Mouse (Mus musculus) urinary bladder, postnatal 10 days (tissue): ENCODE measurements at regions not wholly inside any gene's neighbourhood (a gene's known extent, or its start where the extent isn't known, plus 50 kb on each side); places are given as distances from the start of the nearest gene placed in this dataset.

Experiments
- DNase-seq: peaks from one replicate; pipeline ENCODE4 v3.0.0; 2022; ENCODE audit warnings: low spot score

- no peak for DNase-seq
Observed at GRCm38 (mm10) chr12:109272101-109272500, 180.5 kb upstream of the Dlk1 start.

GRCm38 (mm10) chr12:109314850-109315249 is 137.8 kb upstream of the Dlk1 start:
- DNase-seq, result no peak

GRCm38 (mm10) chr12:109325986-109326385 is 126.6 kb upstream of the Dlk1 start:
- no peak for DNase-seq

GRCm38 (mm10) chr12:109371327-109371726 is 81.3 kb upstream of the Dlk1 start:
- DNase-seq, result no peak

- DNase-seq, result no peak
Observed at GRCm38 (mm10) chr12:109385794-109386193, 66.8 kb upstream of the Dlk1 start.

GRCm38 (mm10) chr12:109388791-109389190 is 63.8 kb upstream of the Dlk1 start:
- no peak for DNase-seq

- no peak for DNase-seq
Observed at GRCm38 (mm10) chr12:109390388-109390920, 62.2 kb upstream of the Dlk1 start.

GRCm38 (mm10) chr12:109390978-109391377 is 61.6 kb upstream of the Dlk1 start:
- no peak for DNase-seq

GRCm38 (mm10) chr12:109393326-109393725 is 59.3 kb upstream of the Dlk1 start:
- DNase-seq, result no peak

GRCm38 (mm10) chr12:109393795-109394194 is 58.8 kb upstream of the Dlk1 start:
- DNase-seq, result peak; percentile 53

GRCm38 (mm10) chr12:109394396-109394795 is 58.2 kb upstream of the Dlk1 start:
- no peak for DNase-seq

- no peak for DNase-seq
Observed at GRCm38 (mm10) chr12:109396614-109397013, 56.0 kb upstream of the Dlk1 start.

- no peak for DNase-seq
Observed at GRCm38 (mm10) chr12:109397175-109398058, 55.2 kb upstream of the Dlk1 start.

GRCm38 (mm10) chr12:109398473-109398872 is 54.1 kb upstream of the Dlk1 start:
- no peak for DNase-seq

GRCm38 (mm10) chr12:109398951-109399350 is 53.7 kb upstream of the Dlk1 start:
- no peak for DNase-seq

- no peak for DNase-seq
Observed at GRCm38 (mm10) chr12:109399591-109399990, 53.0 kb upstream of the Dlk1 start.

- no peak for DNase-seq
Observed at GRCm38 (mm10) chr12:109400041-109400440, 52.6 kb upstream of the Dlk1 start.

- DNase-seq, result no peak
Observed at GRCm38 (mm10) chr12:109400936-109401586, 51.6 kb upstream of the Dlk1 start.

GRCm38 (mm10) chr12:109401696-109402095 is 50.9 kb upstream of the Dlk1 start:
- DNase-seq, result no peak

GRCm38 (mm10) chr12:109402226-109402625 is 50.4 kb upstream of the Dlk1 start:
- no peak for DNase-seq
